Mouse (Mus musculus): ENCODE results near the gene Mlkl. TPM values are rescaled to one million over a fixed set of nuclear protein-coding genes. Genes with fewer than 3 reads are reported as not detected.
"Not testable (repeated sequence)": the region's sequence is repeated elsewhere in the genome, so short reads cannot be mapped to it uniquely, and the experiment has no call there.

The Mlkl gene
- polyA plus RNA-seq, 1 experiment from 2014 or later, result 1.8 TPM

DNA sequence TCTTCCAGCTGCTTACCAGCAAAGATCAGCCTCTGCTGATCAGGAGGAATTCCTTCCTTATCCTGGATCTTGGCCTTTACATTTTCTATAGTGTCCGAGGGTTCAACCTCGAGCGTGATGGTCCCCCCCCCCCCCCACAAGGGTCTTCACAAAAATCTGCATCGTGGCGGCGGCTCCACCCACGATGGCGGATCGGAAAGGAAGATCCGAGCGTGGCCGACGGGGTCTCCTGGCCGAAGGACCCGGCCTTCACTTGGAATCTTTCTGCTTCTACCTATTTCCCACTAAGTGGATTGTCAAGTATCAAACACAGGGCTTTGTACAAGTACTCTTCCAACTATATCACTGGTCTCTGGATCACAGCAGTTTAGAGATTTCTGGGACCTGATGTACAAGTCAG, 28.0 kb downstream of the Mlkl start:
- H3K4me2 ChIP-seq; H3K27ac ChIP-seq; ATAC-seq (replicated peaks; ENCODE audit: low FRiP score); H3K4me3 ChIP-seq (replicated peaks); H3K9ac ChIP-seq; H3K9me3 ChIP-seq (replicated peaks); H3K4me1 ChIP-seq; H3K36me3 ChIP-seq; H3K27me3 ChIP-seq: not testable (repeated sequence)
- 92% methylated on average over 15 of the region's 15 CpGs for whole genome bisulfite sequencing

DNA sequence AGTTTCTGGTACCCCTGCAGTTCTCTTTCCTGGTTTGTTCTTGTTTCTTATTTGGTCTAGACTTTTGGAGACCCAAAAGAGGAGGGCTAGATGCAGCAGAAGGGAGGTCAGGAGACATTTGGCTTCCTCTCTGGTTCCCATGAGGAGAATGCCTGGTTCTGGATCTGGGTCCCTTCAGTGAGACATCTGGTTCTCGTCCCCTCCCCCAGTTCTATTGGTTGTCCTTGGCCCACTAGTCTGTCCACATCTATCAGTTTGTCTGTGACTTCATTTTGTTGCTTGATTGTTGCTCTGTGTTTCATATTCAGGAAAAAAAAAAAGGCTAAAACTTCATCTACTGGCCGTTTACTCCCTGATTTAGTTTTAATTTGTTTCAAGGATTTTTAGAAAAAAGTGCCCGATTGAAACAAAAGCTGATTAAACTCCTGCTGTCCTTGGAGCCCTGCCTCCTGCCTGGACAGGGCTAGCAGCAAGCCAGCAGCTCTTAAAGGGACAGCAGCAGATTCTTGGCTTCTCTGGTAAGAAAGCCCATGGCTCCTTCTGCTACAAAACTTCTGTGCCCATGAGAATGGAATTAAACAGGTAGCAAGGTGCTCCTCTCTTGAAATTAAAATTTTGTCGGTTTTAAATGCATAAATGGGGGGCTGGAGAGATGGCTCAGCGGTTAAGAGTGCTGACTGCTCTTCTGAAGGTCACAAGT, 32.8 kb downstream of the Mlkl start:
- H3K4me2 ChIP-seq, result no peak overlapping the region
- no peak overlapping the region for H3K27ac ChIP-seq
- 32% methylated on average over 5 of the region's 5 CpGs for WGBS
- peaks cover 3% of the 10 kb centered on the region; the same call in 1 of the 2 replicates for H3K4me1 ChIP-seq
- no peak overlapping the region for H3K9ac ChIP-seq
- ATAC-seq (replicated peaks; ENCODE audit: low FRiP score), result no peak
- no peaks in the 10 kb centered on the region for H3K9me3 ChIP-seq (replicated peaks)
- H3K27me3 ChIP-seq, result no peaks in the 10 kb centered on the region
- H3K36me3 ChIP-seq, result no peaks in the 10 kb centered on the region
- H3K4me3 ChIP-seq (replicated peaks), result no peak overlapping the region

DNA sequence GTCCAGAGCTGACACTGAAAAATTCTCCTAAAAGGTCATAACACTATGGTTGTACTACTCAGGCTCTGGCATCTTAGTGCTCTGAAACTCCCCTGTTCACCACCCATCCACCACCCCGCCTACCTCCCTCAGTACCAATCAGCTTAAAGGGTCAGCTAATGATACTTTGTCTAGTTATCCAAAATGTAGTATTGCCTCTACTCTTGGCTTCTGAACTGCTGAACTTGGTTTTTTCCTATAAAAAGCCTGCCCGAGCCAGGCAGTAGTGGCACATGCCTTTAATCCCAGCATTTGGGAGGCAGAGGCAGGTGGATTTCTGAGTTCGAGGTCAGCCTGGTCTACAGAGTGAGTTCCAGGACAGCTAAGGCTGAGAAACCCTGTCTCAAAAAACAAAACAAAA, 33.6 kb downstream of the Mlkl start:
- Histone ChIP-seq H3K4me3 (replicated peaks) (no peak overlapping the region), H3K9me3 (replicated peaks) (no peaks in the 10 kb centered on the region)

DNA sequence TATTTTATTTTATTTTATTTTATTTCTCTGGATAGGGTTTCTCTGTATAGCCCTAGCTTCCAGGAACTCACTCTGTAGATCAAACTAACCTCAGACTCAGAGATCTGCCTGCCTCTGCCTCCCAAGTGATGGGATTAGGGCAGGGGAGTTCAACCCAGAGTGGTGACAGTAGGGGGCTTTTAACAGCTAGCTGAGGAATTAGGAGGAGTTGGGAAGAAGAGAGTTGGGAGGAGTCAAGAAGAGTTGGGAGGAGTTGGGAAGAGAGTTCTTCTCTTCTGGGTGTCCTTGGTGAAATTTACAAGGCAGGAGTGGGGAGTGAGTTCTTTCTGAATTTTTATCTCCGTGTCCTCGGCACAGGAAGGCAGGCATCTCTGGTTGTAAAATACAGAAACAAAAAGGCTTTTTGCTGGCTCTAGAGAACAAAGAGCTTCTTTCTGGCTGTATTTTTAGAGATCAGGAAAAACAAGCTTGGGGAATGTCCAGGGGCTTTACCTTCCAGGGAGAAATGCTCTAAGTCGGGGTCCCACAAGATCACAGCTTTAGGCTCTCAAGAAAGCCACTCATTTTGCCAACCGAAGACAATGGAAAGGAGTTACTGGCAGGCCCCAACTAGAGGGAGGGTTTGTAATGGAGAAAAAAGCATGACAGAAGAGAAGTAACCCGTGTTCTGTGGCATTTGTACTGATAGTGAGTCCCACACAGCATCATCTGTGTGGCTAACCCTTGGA, 34.7 kb downstream of the Mlkl start:
- H3K4me2 ChIP-seq; ATAC-seq (replicated peaks; ENCODE audit: low FRiP score); H3K36me3 ChIP-seq; H3K4me3 ChIP-seq (replicated peaks); H3K9me3 ChIP-seq (replicated peaks); H3K27ac ChIP-seq; H3K4me1 ChIP-seq; H3K9ac ChIP-seq; H3K27me3 ChIP-seq: not testable (repeated sequence)
- WGBS, result 82% methylated on average over 5 of the region's 5 CpGs

More for the DNA sequence above, 33.6 kb downstream of the Mlkl start:
- Histone ChIP-seq H3K27me3 (no peaks in the 10 kb centered on the region), H3K27ac (no peak overlapping the region), H3K4me2 (no peak overlapping the region), H3K9ac (no peak overlapping the region), H3K36me3 (no peaks in the 10 kb centered on the region), H3K4me1 (peaks cover 3% of the 10 kb centered on the region; the same call in 1 of the 2 replicates)
- 92% methylated on average over 3 of the region's 3 CpGs for WGBS
- ATAC-seq (replicated peaks; ENCODE audit: low FRiP score), result no peak

DNA sequence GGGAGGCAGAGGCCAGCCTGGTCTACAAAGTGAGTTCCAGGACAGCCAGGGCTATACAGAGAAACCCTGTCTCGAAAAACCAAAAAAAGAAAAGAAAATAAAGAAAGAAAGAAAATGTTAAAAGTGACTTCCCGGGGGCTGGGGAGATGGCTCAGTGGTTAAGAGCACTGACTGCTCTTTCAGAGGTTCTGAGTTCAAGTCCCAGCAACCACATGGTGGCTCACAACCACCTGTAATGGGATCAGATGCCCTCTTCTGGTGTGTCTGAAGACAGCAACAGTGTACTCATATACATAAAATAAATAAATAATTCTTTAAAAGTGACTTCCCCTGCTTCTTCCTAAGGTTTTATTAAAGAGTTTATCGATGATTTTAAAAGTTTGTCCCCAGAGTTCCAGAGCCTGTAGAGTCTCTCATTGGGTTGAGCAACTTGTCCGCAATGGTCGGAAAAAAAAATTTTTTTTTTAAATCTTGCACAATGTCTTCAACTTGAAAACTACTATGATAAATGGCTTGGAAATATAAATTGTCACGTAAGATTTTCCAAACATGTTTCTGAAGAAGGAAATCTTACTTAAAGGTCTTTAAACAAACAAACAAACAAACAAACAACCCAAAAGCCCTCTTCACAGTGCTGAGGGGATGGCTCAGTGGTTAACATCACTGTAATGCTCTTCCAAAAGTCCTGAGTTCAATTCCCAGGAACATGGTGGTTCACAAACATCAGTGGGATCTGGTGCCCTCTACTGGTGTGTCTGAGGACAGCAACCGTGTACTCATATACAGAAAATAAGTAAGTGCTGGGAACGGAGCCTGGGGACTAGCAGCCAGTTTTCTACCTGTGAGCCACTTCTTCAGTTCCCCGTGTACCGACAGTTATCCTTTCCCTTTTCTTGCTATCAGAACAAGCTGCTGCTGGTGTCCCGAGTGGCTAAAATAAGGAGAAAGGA, 37.1 kb downstream of the Mlkl start:
- Histone ChIP-seq H3K36me3 (peaks cover 11% of the 10 kb centered on the region), H3K4me1 (peaks cover 14% of the 10 kb centered on the region), H3K27me3 (no peaks in the 10 kb centered on the region), H3K9ac (0 out of 2 replicates have a peak overlapping the region, but pooled peaks have one; percentile 31), H3K4me3 (replicated peaks) (peak overlapping the region; percentile 86), H3K4me2 (peak overlapping the region; percentile 65), H3K27ac (peak overlapping the region; percentile 87), H3K9me3 (replicated peaks) (no peaks in the 10 kb centered on the region)
- ATAC-seq (replicated peaks; ENCODE audit: low FRiP score), result no peak
- 66% methylated on average over 11 of the region's 11 CpGs for WGBS

DNA sequence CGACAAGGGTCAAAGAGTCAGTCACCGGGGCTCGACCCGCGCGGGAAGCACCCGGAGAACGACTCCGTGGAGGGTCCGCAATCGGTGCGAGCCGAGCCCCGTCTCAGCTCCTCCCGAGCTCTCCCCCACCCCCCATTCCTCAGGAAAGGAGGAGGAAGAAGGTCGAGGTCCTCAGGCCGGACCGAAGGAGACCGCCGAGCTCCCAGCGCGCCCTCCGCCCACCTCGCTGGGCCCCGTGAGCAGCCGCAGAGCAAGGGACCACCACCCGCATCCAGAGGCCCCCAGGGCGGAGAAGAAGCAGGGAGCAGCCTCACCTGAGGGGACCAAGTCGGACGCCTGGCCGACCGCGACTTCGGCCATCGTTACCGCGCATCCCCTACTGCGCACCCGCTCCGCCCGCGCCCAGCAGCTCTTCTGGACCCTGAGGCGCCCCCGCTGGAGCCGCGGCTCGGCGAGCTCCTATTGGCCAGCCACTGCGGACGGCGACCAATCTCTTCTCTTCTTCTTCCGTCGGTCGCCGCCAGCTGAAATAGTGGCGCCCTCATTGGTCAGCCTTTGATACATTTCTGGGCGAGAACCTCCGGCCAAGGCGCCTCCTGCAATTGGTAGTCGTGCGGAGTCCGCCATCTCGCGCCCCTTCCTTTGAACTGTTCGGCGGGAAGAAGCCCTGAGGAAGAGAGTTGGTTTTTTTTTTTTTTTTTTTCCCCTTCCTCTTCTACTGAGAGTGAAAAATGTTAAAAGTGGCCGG, 38.0 kb downstream of the Mlkl start, which contains the start of gene Rfwd3:
Gene Rfwd3 (minus strand): TSS at position 402 of the 748 bp plus-strand sequence.
- Histone ChIP-seq H3K9me3 (replicated peaks) (no peaks in the 10 kb centered on the region), H3K4me3 (replicated peaks) (peak within 1 kb of the TSS; percentile 86), H3K4me2 (peak within 1 kb of the TSS; percentile 65), H3K27me3 (no peaks in the 10 kb centered on the region), H3K4me1 (peaks cover 12% of the 10 kb centered on the region), H3K27ac (peak within 1 kb of the TSS; percentile 97), H3K9ac (peak within 1 kb of the TSS; percentile 92), H3K36me3 (peaks cover 19% of the 10 kb centered on the region)
- WGBS, result under 1% methylated on average over 67 of the region's 67 CpGs
- peak; percentile 99 for ATAC-seq (replicated peaks; ENCODE audit: low FRiP score)

DNA sequence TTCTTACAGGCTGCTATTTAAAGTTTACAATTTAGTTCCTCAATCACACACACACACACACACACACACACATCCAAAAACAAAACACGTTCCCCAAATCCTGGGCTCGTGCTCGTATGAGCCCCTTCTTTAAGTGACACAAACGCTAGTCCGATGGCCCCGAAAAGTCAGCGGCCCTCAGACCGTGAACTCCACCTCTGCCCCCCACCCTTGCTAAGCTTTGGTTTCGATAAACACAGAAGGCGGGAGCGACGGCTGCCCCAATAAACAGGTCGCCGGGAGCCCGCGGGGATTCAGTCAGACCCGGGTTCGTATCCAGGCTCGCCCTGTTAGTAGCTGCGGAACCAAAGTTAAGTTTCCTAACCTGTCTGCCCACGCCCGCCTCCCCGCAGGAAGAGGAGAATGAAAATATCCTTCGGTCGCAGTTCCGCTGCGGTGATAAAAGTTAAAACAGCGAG, 38.6 kb downstream of the Mlkl start:
- peak overlapping the region; percentile 97 for H3K27ac ChIP-seq
- no peaks in the 10 kb centered on the region for H3K27me3 ChIP-seq
- peak overlapping the region; percentile 92 for H3K9ac ChIP-seq
- H3K36me3 ChIP-seq, result peaks cover 24% of the 10 kb centered on the region
- peak overlapping the region; percentile 65 for H3K4me2 ChIP-seq
- no peaks in the 10 kb centered on the region for H3K9me3 ChIP-seq (replicated peaks)
- under 1% methylated on average over 28 of the region's 28 CpGs for WGBS
- peak overlapping the region; percentile 86 for H3K4me3 ChIP-seq (replicated peaks)
- peak; percentile 26 for ATAC-seq (replicated peaks; ENCODE audit: low FRiP score)
- H3K4me1 ChIP-seq, result peaks cover 11% of the 10 kb centered on the region

DNA sequence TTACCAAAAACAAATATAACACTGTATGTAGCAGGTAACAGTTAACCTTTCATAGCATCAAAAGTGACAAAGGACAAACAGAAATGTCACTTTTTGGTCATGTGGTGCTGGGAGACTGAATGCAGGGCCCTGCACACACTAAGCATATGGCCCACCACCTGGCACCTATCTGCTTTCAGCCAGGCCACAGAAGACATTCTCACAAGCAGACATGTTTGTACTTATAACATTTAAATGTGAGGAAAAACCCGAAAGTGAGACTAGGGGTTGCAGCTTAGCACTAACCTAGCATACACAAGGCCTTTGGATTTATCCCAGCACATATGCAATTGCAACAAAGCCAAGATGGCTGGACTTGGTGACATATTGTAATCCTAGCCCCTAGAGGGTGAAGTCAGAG, 40.0 kb downstream of the Mlkl start:
- WGBS, result 82% methylated on average over 1 of the region's 1 CpGs
- Histone ChIP-seq H3K9ac (no peak overlapping the region), H3K27me3 (no peaks in the 10 kb centered on the region), H3K4me3 (replicated peaks) (0 out of 2 replicates have a peak overlapping the region, but pooled peaks have one; percentile 86), H3K9me3 (replicated peaks) (no peaks in the 10 kb centered on the region), H3K36me3 (peaks cover 38% of the 10 kb centered on the region), H3K4me1 (peaks cover 11% of the 10 kb centered on the region), H3K27ac (no peak overlapping the region), H3K4me2 (peak overlapping the region; percentile 65)
- no peak for ATAC-seq (replicated peaks; ENCODE audit: low FRiP score)

DNA sequence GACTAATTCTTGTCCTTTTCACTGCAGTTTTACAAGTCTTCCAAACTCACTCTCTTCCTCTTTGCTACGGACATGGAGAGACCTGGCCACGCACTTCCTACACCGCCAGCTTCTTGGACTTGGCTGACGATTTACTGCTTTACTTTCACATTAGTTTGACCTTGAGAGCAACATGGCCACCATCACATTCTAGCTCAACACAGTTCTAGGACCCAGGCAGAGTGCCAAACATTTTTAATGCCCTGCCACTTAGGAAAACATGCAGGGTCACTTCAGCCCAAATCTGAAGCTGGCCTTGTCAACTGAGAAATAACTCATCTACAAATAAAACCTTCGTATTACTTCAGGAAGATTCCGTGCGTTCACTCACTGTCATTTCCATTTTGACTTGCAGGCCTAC, 46.2 kb downstream of the Mlkl start:
- H3K27ac ChIP-seq, result no peak overlapping the region
- no peak overlapping the region for H3K4me3 ChIP-seq (replicated peaks)
- H3K4me2 ChIP-seq, result no peak overlapping the region
- ATAC-seq (replicated peaks; ENCODE audit: low FRiP score), result no peak
- no peak overlapping the region for H3K9ac ChIP-seq
- peaks cover 95% of the 10 kb centered on the region for H3K36me3 ChIP-seq
- H3K27me3 ChIP-seq, result no peaks in the 10 kb centered on the region
- H3K9me3 ChIP-seq (replicated peaks), result no peaks in the 10 kb centered on the region
- H3K4me1 ChIP-seq, result peaks cover 3% of the 10 kb centered on the region; the same call in 1 of the 2 replicates
- 59% methylated on average over 7 of the region's 7 CpGs for WGBS

DNA sequence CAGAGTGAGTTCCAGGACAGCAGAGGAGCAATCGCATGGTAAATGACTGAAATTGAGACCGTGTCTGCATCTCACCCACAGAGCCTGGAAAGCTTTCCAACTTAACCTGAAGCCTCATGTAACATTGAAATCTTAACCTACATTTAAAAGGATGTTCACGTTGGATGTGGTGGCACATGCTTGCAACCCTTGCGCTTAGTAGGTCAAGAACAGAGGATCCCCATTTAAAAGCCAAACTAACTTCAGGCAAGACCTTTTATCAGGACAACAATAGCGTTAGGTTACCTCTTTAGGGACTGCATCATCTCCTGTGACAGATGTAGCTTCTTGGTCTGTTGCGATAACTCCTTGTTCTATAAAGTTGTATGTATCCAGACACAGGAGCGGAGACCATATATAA, 47.4 kb downstream of the Mlkl start:
- H3K9ac ChIP-seq, result no peak overlapping the region
- H3K4me3 ChIP-seq (replicated peaks), result no peak overlapping the region
- ATAC-seq (replicated peaks; ENCODE audit: low FRiP score), result no peak
- no peak overlapping the region for H3K4me2 ChIP-seq
- peaks cover 97% of the 10 kb centered on the region for H3K36me3 ChIP-seq
- no peak overlapping the region for H3K27ac ChIP-seq
- no peaks in the 10 kb centered on the region for H3K27me3 ChIP-seq
- WGBS, result 97% methylated on average over 7 of the region's 7 CpGs
- no peaks in the 10 kb centered on the region for H3K9me3 ChIP-seq (replicated peaks)
- H3K4me1 ChIP-seq, result peaks cover 3% of the 10 kb centered on the region; the same call in 1 of the 2 replicates

DNA sequence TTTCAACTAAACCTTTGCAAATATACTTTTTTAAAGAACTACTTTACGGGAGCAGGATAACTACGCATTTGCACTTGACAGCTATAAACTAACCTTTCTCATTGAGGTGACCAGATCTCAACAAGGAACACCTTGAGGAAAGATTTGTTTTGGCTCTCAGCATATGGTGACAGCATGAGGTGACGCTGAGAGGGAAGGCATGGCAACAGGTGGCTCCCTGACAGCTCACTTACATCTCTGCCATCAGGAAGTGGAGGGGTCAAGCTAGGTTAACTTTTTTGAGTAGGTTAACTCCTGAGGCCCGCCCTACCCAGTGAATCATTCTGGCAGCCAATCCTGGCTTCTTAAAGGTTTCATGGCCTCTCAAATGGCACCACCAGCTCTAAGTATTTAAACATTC, 52.4 kb downstream of the Mlkl start:
- Histone ChIP-seq H3K4me2 (no peak overlapping the region), H3K27ac (no peak overlapping the region), H3K9me3 (replicated peaks) (no peaks in the 10 kb centered on the region), H3K27me3 (no peaks in the 10 kb centered on the region), H3K4me1 (no peaks in the 10 kb centered on the region), H3K4me3 (replicated peaks) (no peak overlapping the region), H3K36me3 (peaks cover 96% of the 10 kb centered on the region), H3K9ac (no peak overlapping the region)
- no peak for ATAC-seq (replicated peaks; ENCODE audit: low FRiP score)
- WGBS, result 62% methylated on average over 4 of the region's 4 CpGs
